Mouse (Mus musculus) heart, embryonic 12.5 days (tissue): ENCODE measurements around the gene Gabarap. TPM values are rescaled to one million over a fixed set of nuclear protein-coding genes. Genes with fewer than 3 reads are reported as not detected.

ENCODE experiments used
- ATAC-seq: fragments of 200-750 bp; cut with Nextera tagmentation; 2 replicates; pipeline ENCODE4 v1.8.0; 2017; ENCODE audit warnings: moderate TSS enrichment, moderate library complexity; ENCODE audit not compliant: insufficient number of reproducible peaks, low FRiP score
- H3K27ac ChIP-seq: fragments of 300-500 bp; sonication (generic); 2 replicates; pipeline ENCODE4 v1.5.1; 2016; ENCODE audit warnings: mild to moderate bottlenecking, moderate library complexity; ENCODE audit not compliant: poor library complexity, severe bottlenecking
- H3K27me3 ChIP-seq: fragments of 300-500 bp; sonication (generic); replicated peaks from 2 replicates; pipeline ENCODE4 v1.6.1; 2016; ENCODE audit warnings: mild to moderate bottlenecking, moderate library complexity
- H3K36me3 ChIP-seq: fragments of 300-500 bp; sonication (generic); 2 replicates; pipeline ENCODE4 v1.6.1; 2016; ENCODE audit warnings: mild to moderate bottlenecking, moderate library complexity
- H3K4me1 ChIP-seq: fragments of 300-500 bp; sonication (generic); replicated peaks from 2 replicates; pipeline ENCODE4 v1.6.1; 2016; ENCODE audit warnings: mild to moderate bottlenecking
- H3K4me2 ChIP-seq: fragments of 300-500 bp; sonication (generic); 2 replicates; pipeline ENCODE4 v1.6.1; 2016; ENCODE audit warnings: mild to moderate bottlenecking, moderate library complexity
- H3K4me3 ChIP-seq: fragments of 300-500 bp; sonication (generic); 2 replicates; pipeline ENCODE4 v1.5.1; 2016; ENCODE audit warnings: mild to moderate bottlenecking
- H3K9ac ChIP-seq: fragments of 300-500 bp; sonication (generic); 2 replicates; pipeline ENCODE4 v1.6.1; 2016; ENCODE audit warnings: mild to moderate bottlenecking, moderate library complexity
- H3K9me3 ChIP-seq: fragments of 300-500 bp; sonication (generic); replicated peaks from 2 replicates; pipeline ENCODE4 v1.6.1; 2016; ENCODE audit warnings: mild to moderate bottlenecking, moderate library complexity
- WGBS: fragments of 180-500 bp; shearing (Covaris S2); methylation state at CpG from one replicate; pipeline ENCODE4 v1.1.7; 2016; 5-methylcytosine and 5-hydroxymethylcytosine counted together
- polyA plus RNA-seq: library from polyadenylated mRNA; unstranded; fragments of >200 nt; fragmentation: Nextera tagmentation; extraction: Ambion mirVana; gene quantifications from 2 replicates; pipeline ENCODE4 v1.2.1, GENCODE M21; 2016

Gabarap gene
- polyA plus RNA-seq, 1 experiment from 2014 or later = 445 TPM

DNA sequence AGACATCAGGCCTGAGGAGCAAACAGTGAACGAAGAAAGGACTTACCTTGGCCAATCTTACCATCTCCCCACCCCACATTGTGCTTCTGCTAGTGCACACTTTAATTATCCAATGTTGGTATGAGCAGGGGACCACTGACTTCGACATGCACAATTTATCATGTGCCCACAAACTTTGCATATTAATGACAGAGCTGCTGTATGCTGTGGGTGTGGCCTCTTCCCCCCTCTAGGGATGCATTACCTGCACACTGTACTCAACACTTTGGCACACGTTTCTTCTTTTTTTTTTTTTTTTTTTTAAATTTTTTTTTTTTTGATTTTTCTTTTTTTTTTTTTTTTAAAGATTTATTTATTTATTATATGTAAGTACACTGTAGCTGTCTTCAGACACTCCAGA is 20.2 kb upstream of the Gabarap start:
- WGBS = 78% methylated on average over 3 of the region's 3 CpGs
- Histone ChIP-seq H3K4me1 (peaks cover 13% of the 10 kb centered on the region), H3K9me3 (no peaks in the 10 kb centered on the region), H3K4me3 (no peak overlapping the region), H3K36me3 (peaks cover 73% of the 10 kb centered on the region), H3K27ac (no peak overlapping the region), H3K9ac (no peak overlapping the region), H3K27me3 (peaks cover 26% of the 10 kb centered on the region), H3K4me2 (no peak overlapping the region)
- ATAC-seq = no peak

DNA sequence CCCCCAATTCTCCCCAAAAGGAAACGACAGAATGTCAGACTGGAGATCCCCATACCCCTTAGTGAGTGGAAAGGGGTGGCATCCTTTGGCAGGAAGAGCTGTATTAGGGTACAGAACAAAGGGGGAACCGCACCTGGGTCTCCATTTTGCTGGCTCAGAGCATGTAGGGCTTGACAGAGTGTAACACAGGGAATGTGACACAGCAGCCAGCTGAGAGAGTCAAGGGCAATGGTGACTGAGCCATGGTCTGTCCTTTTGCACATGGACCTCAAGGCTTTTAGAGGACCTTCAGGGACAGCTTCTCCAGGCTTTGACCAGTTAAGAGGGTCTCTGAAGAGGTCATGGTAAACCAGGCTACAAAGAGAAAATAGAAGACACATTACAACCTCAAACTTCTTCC is 16.0 kb upstream of the Gabarap start:
- ATAC-seq = no peak
- no peak overlapping the region for H3K27ac ChIP-seq

GRCm38 (mm10) chr11:69976271-69976670 is 14.7 kb upstream of the Gabarap start:
- no peak overlapping the region for H3K27ac ChIP-seq
- no peak overlapping the region for H3K4me3 ChIP-seq
- WGBS = 35% methylated on average over 4 of the region's 4 CpGs
- peaks cover 4% of the 10 kb centered on the region for H3K4me1 ChIP-seq
- no peak overlapping the region for H3K9ac ChIP-seq
- H3K36me3 ChIP-seq = peaks cover 68% of the 10 kb centered on the region
- no peak for ATAC-seq
- no peak overlapping the region for H3K4me2 ChIP-seq
- no peaks in the 10 kb centered on the region for H3K9me3 ChIP-seq
- H3K27me3 ChIP-seq = no peaks in the 10 kb centered on the region

More for the DNA sequence above, 16.0 kb upstream of the Gabarap start:
- Histone ChIP-seq H3K4me1 (peaks cover 4% of the 10 kb centered on the region), H3K36me3 (peaks cover 77% of the 10 kb centered on the region), H3K27me3 (no peaks in the 10 kb centered on the region), H3K9me3 (no peaks in the 10 kb centered on the region), H3K4me3 (no peak overlapping the region), H3K4me2 (no peak overlapping the region), H3K9ac (no peak overlapping the region)
- 92% methylated on average over 2 of the region's 2 CpGs for WGBS

GRCm38 (mm10) chr11:69979827-69980195 is 11.1 kb upstream of the Gabarap start:
- 2% methylated on average over 16 of the region's 16 CpGs for WGBS
- H3K4me3 ChIP-seq = peak overlapping the region; percentile 87
- H3K9me3 ChIP-seq = no peaks in the 10 kb centered on the region
- H3K27ac ChIP-seq = peak overlapping the region; percentile 99
- H3K4me1 ChIP-seq = peaks cover 24% of the 10 kb centered on the region
- no peaks in the 10 kb centered on the region for H3K27me3 ChIP-seq
- H3K4me2 ChIP-seq = peak overlapping the region; percentile 94
- ATAC-seq = no peak
- peak overlapping the region; percentile 89 for H3K9ac ChIP-seq
- H3K36me3 ChIP-seq = peaks cover 46% of the 10 kb centered on the region

DNA sequence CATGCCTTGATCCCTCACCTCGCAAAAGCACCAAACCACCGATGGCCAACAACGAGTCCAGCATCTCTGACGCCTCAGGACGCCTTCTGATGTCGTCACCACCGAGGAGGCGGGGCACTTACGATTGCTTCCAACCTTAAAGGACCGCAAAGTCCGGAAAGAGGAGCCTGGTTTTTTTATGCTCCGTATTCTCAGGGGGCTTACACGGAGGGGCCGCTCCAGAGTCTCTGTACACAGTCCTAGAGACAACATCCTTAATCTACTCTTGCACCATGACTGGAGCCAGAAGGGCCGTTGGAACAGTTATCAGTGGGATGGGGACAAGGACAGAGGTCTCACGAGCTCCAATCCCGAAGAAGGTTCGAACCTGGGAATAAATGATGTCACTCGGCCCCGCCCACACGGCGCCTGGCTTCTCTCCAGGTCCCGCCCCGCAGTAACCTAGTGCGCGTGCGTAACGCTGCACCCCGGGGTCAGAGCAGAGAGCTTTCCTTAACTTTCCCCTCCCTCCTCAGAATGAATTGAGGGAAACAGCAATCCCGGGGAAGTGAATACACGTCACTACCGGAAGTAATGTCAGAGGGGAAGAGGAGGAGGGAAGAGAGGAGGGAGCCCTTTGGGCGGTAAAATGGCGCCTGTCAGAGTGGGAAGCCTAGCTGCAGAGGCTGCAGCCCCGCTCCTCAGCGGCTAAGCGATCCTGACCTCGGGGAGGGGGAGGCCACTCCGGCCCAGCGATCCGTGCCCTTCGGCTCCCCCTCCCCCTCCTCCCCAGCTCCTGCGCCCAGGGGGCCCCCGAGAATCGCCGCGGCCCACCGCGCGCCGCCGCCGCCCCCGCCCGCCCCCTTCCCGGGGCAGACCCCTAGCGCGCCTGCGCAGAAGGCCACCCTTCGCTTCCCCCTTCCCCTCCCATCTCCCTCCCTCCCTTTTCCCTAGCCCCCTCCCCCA is 10.5 kb upstream of the Gabarap start:
- under 1% methylated on average over 41 of the region's 60 CpGs for WGBS
- H3K9ac ChIP-seq = peak overlapping the region; percentile 98
- ATAC-seq = peak; percentile 96
- H3K27me3 ChIP-seq = no peaks in the 10 kb centered on the region
- no peaks in the 10 kb centered on the region for H3K9me3 ChIP-seq
- peaks cover 46% of the 10 kb centered on the region for H3K36me3 ChIP-seq
- H3K27ac ChIP-seq = peak overlapping the region; percentile 99
- H3K4me1 ChIP-seq = peaks cover 24% of the 10 kb centered on the region
- H3K4me3 ChIP-seq = peak overlapping the region; percentile 87
- H3K4me2 ChIP-seq = peak overlapping the region; percentile 94

DNA sequence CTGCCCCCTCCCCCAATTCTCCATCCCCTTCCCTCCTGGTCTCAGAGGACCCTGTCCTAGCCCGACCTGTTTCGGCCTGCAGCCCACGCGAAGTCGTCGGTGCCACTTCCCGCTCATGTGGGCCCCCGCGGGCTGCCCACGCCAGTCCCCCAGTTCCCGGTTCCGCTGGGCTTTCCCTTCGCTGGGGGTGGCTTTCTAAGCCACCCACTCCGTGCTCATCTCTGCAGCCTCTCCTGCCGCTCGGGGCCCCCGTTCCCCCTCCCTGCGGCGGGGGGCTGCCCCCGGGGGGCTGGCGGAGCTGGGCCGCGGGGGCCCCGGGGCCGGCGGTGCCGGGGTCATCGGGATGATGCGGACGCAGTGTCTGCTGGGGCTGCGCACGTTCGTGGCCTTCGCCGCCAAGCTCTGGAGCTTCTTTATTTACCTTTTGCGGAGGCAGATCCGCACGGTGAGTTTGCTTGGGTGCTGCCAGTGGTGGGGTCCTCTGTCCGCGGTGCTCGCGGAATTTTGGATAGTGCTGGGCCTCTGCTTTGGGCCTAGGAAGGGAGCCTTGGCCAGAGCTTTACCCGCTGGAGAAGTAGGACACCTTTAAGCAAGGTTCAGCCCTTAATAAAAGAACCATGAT is 9.7 kb upstream of the Gabarap start, which contains the start of gene Ctdnep1:
Gene Ctdnep1, plus strand, starts transcription at position 16 of the 622 bp plus-strand sequence.
- Histone ChIP-seq H3K27me3 (no peaks in the 10 kb centered on the region), H3K27ac (peak within 1 kb of the TSS; percentile 99), H3K9ac (peak within 1 kb of the TSS; percentile 98), H3K4me2 (peak within 1 kb of the TSS; percentile 94), H3K4me3 (peak within 1 kb of the TSS; percentile 87), H3K4me1 (peaks cover 24% of the 10 kb centered on the region), H3K9me3 (no peaks in the 10 kb centered on the region), H3K36me3 (peaks cover 44% of the 10 kb centered on the region)
- 0 out of 2 replicates have a peak, but pooled peaks have one; percentile 0 for ATAC-seq
- under 1% methylated on average over 43 of the region's 43 CpGs for WGBS

DNA sequence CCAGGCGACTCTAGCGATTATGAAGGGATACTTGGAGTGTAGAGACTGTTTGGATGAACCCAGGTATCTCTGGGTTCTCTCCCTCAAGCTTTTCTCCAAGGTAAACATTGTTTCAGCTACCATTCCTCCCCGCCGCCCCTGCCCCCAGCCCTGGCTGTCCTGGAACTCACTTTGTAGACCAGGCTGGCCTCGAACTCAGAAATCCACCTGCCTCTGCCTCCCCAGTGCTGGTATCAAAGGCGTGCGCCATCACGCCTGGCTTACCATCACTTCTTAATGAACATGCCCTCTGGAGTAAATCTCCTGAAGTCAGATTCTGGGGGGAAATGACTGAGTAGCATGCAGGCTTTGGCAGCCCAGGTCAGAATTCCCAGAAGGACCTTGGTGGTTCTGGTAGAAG is 8.7 kb upstream of the Gabarap start, which contains the start of gene Elp5:
Gene Elp5, minus strand, starts transcription at position 293 of the 400 bp plus-strand sequence.
- Histone ChIP-seq H3K36me3 (peaks cover 47% of the 10 kb centered on the region), H3K4me1 (peaks cover 24% of the 10 kb centered on the region), H3K4me2 (peak within 1 kb of the TSS; percentile 94), H3K9ac (peak within 1 kb of the TSS; percentile 98), H3K9me3 (no peaks in the 10 kb centered on the region), H3K27me3 (no peaks in the 10 kb centered on the region), H3K27ac (peak within 1 kb of the TSS; percentile 99), H3K4me3 (peak within 1 kb of the TSS; percentile 87)
- ATAC-seq = no peak
- 52% methylated on average over 8 of the region's 8 CpGs for WGBS

DNA sequence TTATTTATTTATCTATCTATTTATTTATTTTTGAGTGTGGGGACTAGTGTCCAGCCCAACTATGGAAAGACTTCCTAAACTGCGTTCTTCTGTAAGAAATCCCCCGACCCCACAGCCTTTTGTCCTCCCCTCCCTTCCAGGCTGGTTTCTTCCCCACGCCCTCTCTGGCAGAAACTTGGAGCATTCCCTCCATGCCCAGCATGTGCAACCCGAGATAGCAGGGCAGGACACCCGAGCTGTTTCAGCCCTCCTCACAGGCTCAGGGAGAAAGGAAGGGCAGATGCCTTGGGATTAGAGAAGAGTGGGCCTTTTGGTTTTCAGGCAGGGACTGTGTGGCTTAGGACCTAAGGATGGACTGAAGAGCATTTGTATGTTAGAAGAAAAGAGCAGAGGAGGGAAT is 8.1 kb upstream of the Gabarap start:
- Histone ChIP-seq H3K36me3 (peaks cover 48% of the 10 kb centered on the region), H3K9ac (peak overlapping the region; percentile 98), H3K9me3 (no peaks in the 10 kb centered on the region), H3K27ac (peak overlapping the region; percentile 99), H3K4me3 (peak overlapping the region; percentile 87), H3K4me2 (peak overlapping the region; percentile 94), H3K27me3 (no peaks in the 10 kb centered on the region), H3K4me1 (peaks cover 24% of the 10 kb centered on the region)
- WGBS = 14% methylated on average over 5 of the region's 5 CpGs
- no peak for ATAC-seq

- Histone ChIP-seq H3K4me1 (peaks cover 24% of the 10 kb centered on the region), H3K27me3 (no peaks in the 10 kb centered on the region), H3K4me3 (peak overlapping the region; percentile 87), H3K36me3 (peaks cover 49% of the 10 kb centered on the region), H3K27ac (peak overlapping the region; percentile 99), H3K9me3 (no peaks in the 10 kb centered on the region), H3K9ac (peak overlapping the region; percentile 98), H3K4me2 (peak overlapping the region; percentile 94)
- 78% methylated on average over 4 of the region's 4 CpGs for WGBS
- ATAC-seq = no peak
Observed at GRCm38 (mm10) chr11:69983377-69983776, 7.6 kb upstream of the Gabarap start.

GRCm38 (mm10) chr11:69984431-69984830 is 6.5 kb upstream of the Gabarap start:
- H3K9ac ChIP-seq = no peak overlapping the region
- peaks cover 23% of the 10 kb centered on the region for H3K4me1 ChIP-seq
- no peaks in the 10 kb centered on the region for H3K9me3 ChIP-seq
- H3K27ac ChIP-seq = no peak overlapping the region
- H3K27me3 ChIP-seq = no peaks in the 10 kb centered on the region
- WGBS = 90% methylated on average over 8 of the region's 8 CpGs
- peaks cover 54% of the 10 kb centered on the region for H3K36me3 ChIP-seq
- no peak overlapping the region for H3K4me2 ChIP-seq
- ATAC-seq = no peak
- H3K4me3 ChIP-seq = no peak overlapping the region

- no peak overlapping the region for H3K9ac ChIP-seq
- H3K4me2 ChIP-seq = peak overlapping the region; percentile 74; the same call in 1 of the 2 replicates
- no peak for ATAC-seq
- no peaks in the 10 kb centered on the region for H3K9me3 ChIP-seq
- peak overlapping the region; percentile 94 for H3K27ac ChIP-seq
- H3K36me3 ChIP-seq = peaks cover 71% of the 10 kb centered on the region
- WGBS = 84% methylated on average over 8 of the region's 8 CpGs
- peaks cover 19% of the 10 kb centered on the region for H3K4me1 ChIP-seq
- no peaks in the 10 kb centered on the region for H3K27me3 ChIP-seq
- H3K4me3 ChIP-seq = no peak overlapping the region
Observed at GRCm38 (mm10) chr11:69989949-69990348, 994 bp upstream of the Gabarap start.
